ENCODE assay signal across 8 mouse cellular contexts in the genomic region with DNA sequence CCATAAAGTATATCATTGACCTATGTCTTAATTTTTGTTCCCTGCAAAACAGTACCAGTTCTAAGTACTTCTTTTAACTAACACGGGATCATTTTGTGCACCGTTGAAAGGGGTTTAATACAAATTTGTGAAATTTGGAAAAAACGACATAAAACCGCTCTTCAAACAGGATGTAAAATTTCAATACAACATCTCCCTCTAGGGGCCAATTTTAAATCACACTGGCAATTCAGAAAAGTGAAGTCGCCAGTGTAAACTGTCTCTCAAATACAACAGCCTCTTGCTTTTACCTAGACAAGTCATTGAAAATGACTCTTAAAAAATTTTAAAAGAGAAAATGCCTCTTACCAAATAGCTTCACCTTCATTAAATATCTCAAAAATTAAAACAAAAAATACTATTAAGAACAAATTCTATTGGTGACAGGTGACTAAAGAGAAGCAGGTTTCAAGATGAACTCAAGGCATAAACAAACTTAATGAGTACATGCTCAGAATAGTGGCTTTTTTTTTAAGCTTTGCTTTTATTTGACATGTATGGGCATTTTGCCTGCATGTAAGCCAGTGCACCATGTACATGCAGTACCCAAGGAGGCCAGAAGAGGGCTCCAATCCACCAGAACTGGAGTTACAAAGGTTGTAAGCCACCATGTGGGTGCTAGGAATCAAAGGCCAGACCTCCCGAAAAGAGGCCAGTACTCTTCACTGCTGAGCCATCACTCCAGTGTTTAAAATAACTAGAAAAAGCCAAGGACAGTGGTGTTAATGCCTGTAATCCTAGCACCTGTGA. TPM values are rescaled to one million over a fixed set of nuclear protein-coding genes. Genes with fewer than 3 reads are reported as not detected.
DNase-seq lines count a peak whose midpoint lies in the region; ATAC-seq and TF ChIP-seq lines count a peak whose summit lies in the region.

No protein-coding gene starts in this region.

- H3K4me3 ChIP-seq in cerebellum, adult 2 months (replicated peaks; ENCODE audit: insufficient read depth, low read depth, low read length), result no peak overlapping the region
- H3K4me3 ChIP-seq in lung, embryonic 15.5 days, result no peak overlapping the region

- 18% methylated on average over 6 of the region's 6 CpGs for WGBS in cerebellum, adult 2 months
- WGBS in lung, embryonic 15.5 days, result 18% methylated on average over 6 of the region's 6 CpGs

- no peaks in the 10 kb centered on the region for H3K36me3 ChIP-seq in lung, embryonic 15.5 days

- no peaks in the 10 kb centered on the region for H3K27me3 ChIP-seq in cerebellum, adult 2 months (ENCODE audit: control insufficient read depth, insufficient read depth, low read length)
- no peaks in the 10 kb centered on the region for H3K27me3 ChIP-seq in lung, embryonic 15.5 days

- intact Hi-C loops in left cerebral cortex, postnatal 14 days (cut with DNase I), result loop anchor here (1.0 kb wide), 1 partner anchor 202 kb away; no protein-coding TSS in a partner anchor

- peak overlapping the region; percentile 5; the same call in 1 of the 2 replicates for H3K4me2 ChIP-seq in lung, embryonic 15.5 days

- ATAC-seq in lung, embryonic 15.5 days (ENCODE audit: borderline replicate concordance, extremely low read depth, low FRiP score, low TSS enrichment), result no peak
- ATAC-seq in granulocyte monocyte progenitor cell, adult 5-6 weeks (replicated peaks; ENCODE audit: poor library complexity, severe bottlenecking), result no peak

- peak; percentile 44 to 46 for DNase-seq in cerebellum, adult 2 months
- no peak for DNase-seq in cerebellum, adult 11-12 months
- DNase-seq in left cerebral cortex, postnatal 14 days (ENCODE audit: low spot score in 2 of 2), result peak; percentile 62 to 82
- no peak for DNase-seq in left cerebral cortex, adult 18-20 months (ENCODE audit: low spot score in 2 of 2)
- peak; percentile 51 for DNase-seq in c-Kit-positive CD71-positive TER-119-negative erythroid progenitor cells, embryonic 14.5 days (ENCODE audit: low read depth)
- DNase-seq in thymus, postnatal 4 days, result peak; percentile 82

- H3K9ac ChIP-seq in lung, embryonic 15.5 days, result no peak overlapping the region

- H3K4me1 ChIP-seq in cerebellum, adult 2 months (ENCODE audit: control insufficient read depth, insufficient read depth, low read length), result peaks cover 19% of the 10 kb centered on the region
- peaks cover 26% of the 10 kb centered on the region for H3K4me1 ChIP-seq in lung, embryonic 15.5 days

- H3K27ac ChIP-seq in cerebellum, adult 2 months (ENCODE audit: insufficient read depth, low read length), result no peak overlapping the region
- no peak overlapping the region for H3K27ac ChIP-seq in lung, embryonic 15.5 days

- H3K9me3 ChIP-seq in lung, embryonic 15.5 days, result peaks cover 4% of the 10 kb centered on the region; the same call in 1 of the 2 replicates

- peak; percentile 44; the same call in 1 of the 2 replicates for TF ChIP-seq CTCF in cerebellum, adult 2 months (IDR thresholded peaks at IDR 0.05; ENCODE audit: borderline replicate concordance, insufficient read depth, low read depth, low read length)

- no peak for TF ChIP-seq POLR2A in cerebellum, adult 2 months (IDR thresholded peaks at IDR 0.05; ENCODE audit: borderline replicate concordance, insufficient read depth, low read length)

RNA-seq across cellular contexts. Expression of gene Vgll4, which starts 43.2 kb away (rescaled TPM):
- polyA plus RNA-seq in cerebellum, adult 2 months (2012; rRNA removed), result 22.3 and 23.9 TPM in 2 replicates
- total RNA-seq in left cerebral cortex, postnatal 14 days (2021), result 10 to 100 TPM; 48.0 to 53.4 TPM
- 10 to 100 TPM; 55.3 to 62.5 TPM for total RNA-seq in left cerebral cortex, adult 18-20 months (2021)
- polyA plus RNA-seq in lung, embryonic 15.5 days (2015; fragmentation: Nextera tagmentation; extraction: Ambion mirVana), result 133 and 147 TPM in 2 replicates
- total RNA-seq in granulocyte monocyte progenitor cell, adult 5-6 weeks (2014; fragmentation: Nextera tagmentation), result 14.0 and 16.5 TPM in 2 replicates
- 16.9 and 22.8 TPM in 2 replicates for total RNA-seq in granulocyte monocyte progenitor cell, adult 5-6 weeks (2017)

Comparison
In these comparisons a context has a peak if more than half of its experiments do, and no peak if none do; other contexts are left out.
1. DNase-seq: peak in cerebellum, adult 2 months (2 of 2), left cerebral cortex, postnatal 14 days (2 of 2), c-Kit-positive CD71-positive TER-119-negative erythroid progenitor cells, embryonic 14.5 days (single experiment) and thymus, postnatal 4 days (single experiment); none in cerebellum, adult 11-12 months (single experiment) and left cerebral cortex, adult 18-20 months (0 of 2).